Mouse (Mus musculus) lung, postnatal 0 days (tissue): ENCODE measurements around the gene Kifc3.

ENCODE experiments used
- CTCF ChIP-seq: IDR thresholded peaks from 2 replicates; pipeline ENCODE4 v1.5.1; 2016; ENCODE audit warnings: antibody characterized with exemption, mild to moderate bottlenecking
- EP300 ChIP-seq: IDR thresholded peaks from 2 replicates; pipeline ENCODE4 v1.6.1; 2016; ENCODE audit warnings: antibody characterized with exemption, mild to moderate bottlenecking, control low read depth

- TF ChIP-seq CTCF (no peak), EP300 (no peak)
Observed at GRCm38 (mm10) chr8:95127658-95128057, 75.0 kb downstream of the Kifc3 start.
